ENCODE assay signal across 12 mouse cellular contexts in genomic region chr11:12367426-12368178, GRCm38 (mm10).
DNase-seq lines count a peak whose midpoint lies in the region; ATAC-seq and TF ChIP-seq lines count a peak whose summit lies in the region.
"Had no signal": no experiment of that assay in that cellular context is flagged by ENCODE, and none has a peak within 500 bp of the region (broad histone marks: within the 10 kb centered on the region; RNA-seq: fewer than 3 reads in every experiment).

No protein-coding gene starts in this region.

- 59% methylated on average over 5 of the region's 5 CpGs for WGBS in kidney, postnatal 0 days
- 57% methylated on average over 5 of the region's 5 CpGs for WGBS in kidney, embryonic 15.5 days
- 29% methylated on average over 5 of the region's 5 CpGs for WGBS in forebrain, embryonic 12.5 days

- no peak overlapping the region for H3K4me2 ChIP-seq in kidney, postnatal 0 days (ENCODE audit: low read length)
- H3K4me2 ChIP-seq in kidney, embryonic 15.5 days = no peak overlapping the region
- no peak overlapping the region for H3K4me2 ChIP-seq in forebrain, embryonic 12.5 days

- no peaks in the 10 kb centered on the region for H3K9me3 ChIP-seq in kidney, postnatal 0 days (replicated peaks; ENCODE audit: low read length)
- no peaks in the 10 kb centered on the region for H3K9me3 ChIP-seq in kidney, embryonic 15.5 days (replicated peaks)
- no peaks in the 10 kb centered on the region for H3K9me3 ChIP-seq in forebrain, embryonic 12.5 days

- H3K36me3 ChIP-seq in kidney, postnatal 0 days (ENCODE audit: insufficient read depth, low read length) = no peaks in the 10 kb centered on the region
- no peaks in the 10 kb centered on the region for H3K36me3 ChIP-seq in kidney, embryonic 15.5 days
- no peaks in the 10 kb centered on the region for H3K36me3 ChIP-seq in forebrain, embryonic 12.5 days (replicated peaks)

- H3K4me1 ChIP-seq in kidney, postnatal 0 days (replicated peaks; ENCODE audit: insufficient read depth, low read length) = no peaks in the 10 kb centered on the region
- no peaks in the 10 kb centered on the region for H3K4me1 ChIP-seq in kidney, embryonic 15.5 days
- peaks cover 30% of the 10 kb centered on the region for H3K4me1 ChIP-seq in forebrain, embryonic 12.5 days

- no peak for TF ChIP-seq POLR2A in brain, embryonic 14.5 days (IDR thresholded peaks at IDR 0.05; ENCODE audit: borderline replicate concordance, extremely low read depth, insufficient read depth, insufficient read length, poor library complexity, severe bottlenecking)

- TF ChIP-seq CTCF in kidney, postnatal 0 days (IDR thresholded peaks at IDR 0.05; ENCODE audit: low read depth) = no peak
- TF ChIP-seq CTCF in brain, embryonic 14.5 days (IDR thresholded peaks at IDR 0.05; ENCODE audit: borderline replicate concordance, extremely low read depth, insufficient read depth, insufficient read length) = no peak

- H3K27me3 ChIP-seq in kidney, postnatal 0 days (ENCODE audit: insufficient read depth, low read length) = no peaks in the 10 kb centered on the region
- H3K27me3 ChIP-seq in kidney, embryonic 15.5 days = no peaks in the 10 kb centered on the region
- H3K27me3 ChIP-seq in forebrain, embryonic 12.5 days = peaks cover 5% of the 10 kb centered on the region; the same call in 1 of the 2 replicates

- peak; percentile 35 for DNase-seq in kidney, postnatal 0 days (ENCODE audit: low spot score)
- DNase-seq in brain, embryonic 14.5 days (ENCODE audit: low read depth) = peak; percentile 69
- peak; percentile 42 for DNase-seq in retina, embryonic 14.5 days (ENCODE audit: low spot score)
- no peak for DNase-seq in adrenal gland, adult 18-20 months (ENCODE audit: low spot score in 2 of 2)
- DNase-seq in urinary bladder, postnatal 25 days (ENCODE audit: low spot score) = no peak
- DNase-seq: adrenal gland, postnatal 14 days; cerebellum, postnatal 10 days; heart, postnatal 36 days; kidney, postnatal 14 days; layer of hippocampus, adult 9-11 months had no signal

- no peak for ATAC-seq in kidney, postnatal 0 days (replicated peaks; ENCODE audit: low FRiP score, low read depth)
- no peak for ATAC-seq in kidney, embryonic 15.5 days (replicated peaks; ENCODE audit: low FRiP score)
- peak; percentile 39; the same call in 1 of the 2 replicates for ATAC-seq in forebrain, embryonic 12.5 days (ENCODE audit: low FRiP score)

- no peak overlapping the region for H3K9ac ChIP-seq in kidney, postnatal 0 days (ENCODE audit: low read depth, low read length)
- H3K9ac ChIP-seq in kidney, embryonic 15.5 days = no peak overlapping the region
- no peak overlapping the region for H3K9ac ChIP-seq in forebrain, embryonic 12.5 days

- H3K4me3 ChIP-seq in kidney, postnatal 0 days (replicated peaks; ENCODE audit: low read depth, low read length) = no peak overlapping the region
- H3K4me3 ChIP-seq in kidney, embryonic 15.5 days (replicated peaks) = no peak overlapping the region
- H3K4me3 ChIP-seq in forebrain, embryonic 12.5 days (replicated peaks) = no peak overlapping the region

- no peak overlapping the region for H3K27ac ChIP-seq in kidney, postnatal 0 days
- H3K27ac ChIP-seq in kidney, embryonic 15.5 days = no peak overlapping the region
- 0 out of 2 replicates have a peak overlapping the region, but pooled peaks have one; percentile 6 for H3K27ac ChIP-seq in forebrain, embryonic 12.5 days

Comparison
In these comparisons a context has a peak if more than half of its experiments do, and no peak if none do; other contexts are left out.
1. DNase-seq: peak in kidney, postnatal 0 days (single experiment), brain, embryonic 14.5 days (single experiment) and retina, embryonic 14.5 days (single experiment); none in adrenal gland, adult 18-20 months (0 of 2) and urinary bladder, postnatal 25 days (single experiment).